Mouse (Mus musculus) G1E-ER4 (cell line): Measurements from ENCODE around the gene Acot12. TPM values are rescaled to one million over a fixed set of nuclear protein-coding genes. Genes with fewer than 3 reads are reported as not detected.

Source experiments
- GATA1 ChIP-seq: IDR thresholded peaks from one replicate; pipeline ENCODE4 v1.8.0; 2012; ENCODE audit warnings: low read length, inconsistent platforms
- polyA plus RNA-seq: library from polyadenylated mRNA; stranded (reverse); fragments of >175 nt; gene quantifications from 2 replicates; pipeline ENCODE4 v1.2.3, GENCODE M21; 2012

The Acot12 gene
- not detected in 2 replicates for polyA plus RNA-seq

DNA sequence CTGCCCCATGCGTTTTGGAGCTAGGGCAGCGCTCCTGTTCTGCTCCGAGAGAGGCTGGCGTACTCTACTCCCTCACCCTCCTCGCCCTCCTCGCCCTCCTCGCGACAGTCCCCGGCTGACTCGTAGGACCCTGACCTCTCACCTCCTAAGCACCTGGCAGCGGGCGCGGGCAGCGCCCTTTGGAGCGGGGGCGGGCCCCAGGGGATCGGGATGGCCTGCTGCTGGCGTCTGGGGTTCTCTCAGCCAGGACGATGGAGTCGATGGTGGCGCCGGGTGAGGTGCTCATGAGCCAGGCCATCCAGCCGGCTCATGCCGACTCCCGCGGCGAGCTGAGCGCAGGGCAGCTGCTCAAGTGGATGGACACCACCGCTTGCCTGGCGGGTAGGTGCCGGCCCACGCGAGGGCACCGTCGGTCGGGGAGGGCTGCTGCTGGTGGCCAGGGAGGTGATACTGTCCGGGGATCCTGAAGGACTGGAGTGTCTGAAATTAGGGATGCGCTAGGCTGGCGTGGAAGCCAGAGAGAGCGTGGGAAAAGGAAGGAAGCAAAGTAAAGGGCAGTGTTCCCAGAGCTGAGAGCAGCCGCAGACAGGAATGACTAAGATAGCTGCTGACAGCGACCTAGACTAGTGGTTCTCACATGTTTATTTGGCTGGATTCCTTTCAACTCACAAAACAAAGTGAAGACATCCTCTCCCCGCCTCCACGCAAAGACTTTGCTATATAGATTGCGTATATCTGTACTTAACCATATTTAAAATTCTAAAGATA, at the start of gene Acot12:
Acot12 (plus strand) TSS at position 233 of the 768 bp plus-strand sequence.
- TF ChIP-seq GATA1, result no peak

DNA sequence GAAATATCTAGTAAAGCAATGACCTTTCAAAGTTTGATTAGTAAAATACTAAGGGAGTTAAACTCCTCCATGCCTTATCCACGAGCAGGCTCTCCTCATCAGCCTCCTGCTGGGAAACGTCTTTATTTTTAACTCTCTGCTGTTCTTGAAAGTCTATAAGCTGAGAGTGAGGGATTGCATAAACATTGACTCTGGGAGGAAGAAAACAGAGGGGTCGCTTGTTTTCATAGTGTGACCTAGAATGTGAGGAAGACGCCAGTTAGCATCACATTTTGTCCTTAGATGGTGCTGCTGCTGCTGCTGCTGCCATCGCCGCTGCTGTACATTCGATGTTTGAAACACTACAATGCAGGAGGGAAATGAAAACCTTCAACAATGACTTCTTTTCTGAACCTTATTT, 47.7 kb upstream of the Acot12 start:
- TF ChIP-seq GATA1, result no peak

DNA sequence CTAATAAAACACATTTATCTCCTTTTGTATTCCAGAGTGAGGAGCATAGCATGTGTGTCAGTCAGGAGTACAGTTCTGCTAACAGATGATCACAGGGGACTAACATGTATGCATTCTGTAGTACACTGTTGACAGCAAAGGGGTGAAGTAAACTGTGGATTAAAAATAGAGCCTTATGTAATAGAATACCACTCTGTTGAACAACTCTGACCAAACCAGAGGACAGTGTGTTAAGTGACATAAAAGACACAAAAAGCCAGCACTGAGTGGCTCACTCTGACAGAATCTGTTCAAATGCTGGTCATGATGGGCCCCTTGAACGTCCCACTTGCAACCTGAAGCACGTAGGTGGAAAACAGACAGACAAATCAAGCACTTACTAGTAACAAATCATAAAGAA, 45.9 kb upstream of the Acot12 start:
- TF ChIP-seq GATA1, result no peak

DNA sequence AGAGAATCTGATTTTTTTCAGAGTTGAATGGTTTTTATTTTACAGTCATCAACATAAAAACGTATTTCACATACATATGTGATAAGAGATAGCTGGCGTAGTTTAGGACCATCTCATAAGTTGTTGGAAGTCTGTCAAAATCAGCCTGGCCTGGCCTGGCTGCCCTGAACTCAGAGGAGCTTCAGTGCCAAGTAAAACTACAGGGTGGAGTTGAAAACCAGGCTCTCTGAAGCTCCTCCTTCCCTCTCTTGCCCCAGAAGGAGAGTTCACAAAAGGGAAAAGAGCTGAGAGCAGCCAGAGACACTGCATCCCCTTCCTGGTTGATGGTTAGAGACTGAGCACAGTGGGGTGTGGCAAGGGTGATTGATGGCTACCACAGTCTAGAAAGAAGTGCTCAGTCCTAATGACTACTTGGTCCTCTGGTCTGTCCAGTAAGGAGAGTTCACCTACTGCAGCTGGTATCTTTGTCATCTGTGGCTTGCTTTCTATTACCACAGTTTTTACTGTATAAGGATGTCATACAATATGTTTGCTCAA, 45.1 kb upstream of the Acot12 start:
- TF ChIP-seq GATA1, result no peak

DNA sequence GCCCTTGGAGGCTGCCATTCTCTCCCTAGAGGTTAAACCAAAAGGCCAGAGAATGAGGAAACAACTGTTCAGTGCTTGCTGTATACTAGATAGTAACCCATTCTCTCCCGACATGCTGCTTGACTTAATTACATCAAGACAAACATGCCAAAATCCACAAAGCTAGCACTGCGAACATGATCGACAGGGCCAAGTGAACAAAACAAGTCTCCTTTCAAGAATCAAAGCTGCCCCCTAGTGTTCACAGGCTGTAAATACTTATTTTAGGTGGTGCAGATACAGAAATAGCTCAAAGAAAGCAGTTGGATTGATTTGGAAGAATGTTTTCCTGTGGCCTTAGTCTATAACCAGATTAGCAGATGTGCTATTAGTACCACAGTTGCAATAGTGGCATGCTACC, 44.3 kb upstream of the Acot12 start:
- no peak for TF ChIP-seq GATA1

DNA sequence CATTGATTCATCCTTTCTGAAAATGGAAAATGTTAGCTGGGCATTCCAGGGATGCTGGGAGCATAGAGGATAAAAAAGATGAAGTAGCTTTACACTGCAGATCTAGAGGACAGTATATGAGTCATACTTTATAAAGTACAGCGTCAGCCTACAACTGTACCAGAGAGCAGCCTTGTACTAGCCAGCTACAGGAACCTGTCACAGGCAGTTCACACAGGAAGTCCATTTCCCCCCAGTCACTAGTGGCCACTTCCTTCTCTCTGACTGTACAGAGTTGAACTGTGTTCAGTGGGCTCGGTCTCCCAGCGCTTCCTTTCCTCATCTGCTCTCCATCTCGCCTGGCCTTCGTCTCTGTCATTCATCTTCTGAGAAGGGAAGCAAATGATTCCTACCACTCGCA, 39.0 kb upstream of the Acot12 start:
- TF ChIP-seq GATA1, result no peak

DNA sequence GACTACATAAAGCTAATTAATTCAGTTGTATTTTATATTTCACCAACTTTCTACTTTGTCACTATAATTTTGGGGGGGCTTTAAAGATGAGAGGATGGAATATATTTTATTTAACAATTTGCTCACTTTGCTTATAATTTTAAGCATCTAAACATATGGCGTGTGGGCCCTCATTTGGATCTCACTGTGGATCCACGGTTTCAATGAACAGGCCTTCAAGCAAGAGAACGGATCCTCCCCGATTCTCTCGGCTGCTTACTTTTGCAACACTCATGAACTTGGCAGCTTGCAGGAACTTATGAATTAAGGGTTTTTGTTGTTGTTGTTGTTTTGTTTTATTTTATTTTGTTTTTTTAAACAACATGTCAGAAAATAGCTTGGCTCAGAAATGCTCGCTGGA, 21.8 kb upstream of the Acot12 start:
- TF ChIP-seq GATA1, result no peak

DNA sequence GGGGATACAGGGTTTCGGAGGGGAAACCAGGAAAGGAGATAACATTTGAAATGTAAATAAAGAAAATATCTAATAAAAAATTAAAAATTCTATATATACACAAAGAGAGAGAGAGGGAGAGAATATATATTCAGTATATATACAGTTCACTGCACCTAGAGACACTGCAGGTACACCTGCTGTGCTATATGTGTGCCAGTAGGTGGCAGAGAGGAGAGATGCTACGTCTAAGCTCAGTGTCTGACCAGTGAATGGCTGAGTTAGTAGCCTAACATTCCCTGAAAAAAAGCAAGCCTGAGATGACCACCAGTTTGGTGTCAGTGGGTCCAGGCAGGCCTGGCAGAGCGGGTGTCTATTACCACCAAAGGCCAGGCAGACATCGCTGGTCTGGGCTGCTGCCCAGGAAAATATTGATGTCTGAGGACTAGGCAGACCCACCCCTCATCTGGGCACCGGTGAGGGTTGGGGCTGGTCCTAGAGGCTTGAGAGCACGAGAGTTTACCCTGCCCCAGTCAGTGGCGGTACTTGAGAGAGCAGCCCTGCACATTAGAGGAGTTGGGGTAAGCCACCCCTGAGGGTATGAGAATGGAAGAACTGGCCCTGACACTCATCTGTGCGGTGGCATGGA, 18.1 kb upstream of the Acot12 start:
- no peak for TF ChIP-seq GATA1

DNA sequence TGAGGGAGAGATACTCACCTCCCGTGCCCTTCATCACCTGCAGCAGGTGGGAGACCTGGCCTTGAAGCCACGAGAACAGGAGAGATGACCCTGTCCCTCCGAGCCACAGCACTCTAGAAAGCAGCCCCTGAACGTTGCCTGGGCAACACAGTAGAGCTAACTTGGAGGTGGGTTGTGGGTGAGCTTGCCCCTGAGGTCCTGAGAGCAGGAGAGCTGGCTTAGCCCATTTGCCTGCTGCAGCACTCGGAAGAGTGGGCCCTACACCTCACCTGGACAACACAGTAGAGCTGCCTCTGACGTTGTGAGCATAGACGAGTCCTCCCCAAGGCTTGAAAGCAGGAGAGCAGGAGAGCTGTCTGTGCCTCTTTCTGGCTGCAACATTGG, 17.6 kb upstream of the Acot12 start:
- no peak for TF ChIP-seq GATA1

DNA sequence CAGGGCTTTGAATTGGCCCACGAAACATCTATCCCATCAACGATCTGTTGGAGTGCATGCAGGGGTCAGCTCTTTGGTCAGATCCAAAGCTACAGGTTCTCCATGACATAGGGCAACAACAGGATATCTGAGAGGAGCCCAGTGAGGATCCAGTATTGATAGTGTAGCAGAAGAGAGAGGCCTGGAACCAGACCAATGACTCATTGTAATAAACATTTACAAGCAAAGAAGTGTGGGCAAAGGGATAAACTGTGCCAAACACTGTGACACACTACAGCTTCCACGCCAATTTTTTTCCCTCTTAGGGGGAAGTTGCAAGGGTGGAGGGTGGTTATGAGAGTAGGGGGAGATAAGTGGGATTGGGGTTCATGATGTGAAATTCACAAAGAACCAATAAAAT, 17.1 kb upstream of the Acot12 start:
- no peak for TF ChIP-seq GATA1

DNA sequence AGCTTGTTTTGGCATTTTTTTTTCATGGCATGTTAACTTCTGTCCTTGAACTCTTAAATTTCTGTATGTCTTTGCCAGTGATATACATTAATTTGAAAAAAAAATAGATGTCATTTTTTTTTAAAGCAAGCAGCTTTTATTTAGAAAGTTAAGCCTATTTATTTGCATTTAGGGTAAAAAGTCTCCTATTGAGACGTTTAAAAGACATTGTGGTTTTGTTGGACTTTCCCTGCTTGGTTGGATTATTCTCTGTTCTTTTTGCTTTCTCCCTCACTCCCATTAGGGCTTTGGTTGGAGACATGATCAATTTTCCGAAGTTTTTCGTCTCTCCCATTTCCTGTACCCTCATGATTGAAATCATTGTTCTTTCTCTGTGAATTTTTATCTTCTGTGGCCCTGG, 16.2 kb upstream of the Acot12 start:
- TF ChIP-seq GATA1, result no peak

DNA sequence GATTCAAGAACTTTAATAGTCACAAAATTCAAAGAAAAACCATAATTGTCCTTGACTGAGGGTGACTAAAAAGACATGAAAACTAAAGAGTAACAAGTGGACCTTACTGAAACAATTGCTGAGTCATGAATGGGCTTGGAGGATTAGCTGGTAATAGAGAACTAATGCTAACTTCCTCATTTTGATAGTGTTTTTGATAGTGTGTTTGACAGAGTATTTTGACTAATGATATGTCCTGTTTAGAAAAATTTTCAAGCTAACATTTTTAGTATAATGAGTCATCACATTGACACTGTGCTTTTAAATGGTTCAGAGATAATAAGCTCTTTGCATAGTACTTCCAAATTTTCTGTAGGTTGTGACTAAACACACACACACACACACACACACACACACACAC, 13.4 kb upstream of the Acot12 start:
- TF ChIP-seq GATA1, result peak; percentile 33

DNA sequence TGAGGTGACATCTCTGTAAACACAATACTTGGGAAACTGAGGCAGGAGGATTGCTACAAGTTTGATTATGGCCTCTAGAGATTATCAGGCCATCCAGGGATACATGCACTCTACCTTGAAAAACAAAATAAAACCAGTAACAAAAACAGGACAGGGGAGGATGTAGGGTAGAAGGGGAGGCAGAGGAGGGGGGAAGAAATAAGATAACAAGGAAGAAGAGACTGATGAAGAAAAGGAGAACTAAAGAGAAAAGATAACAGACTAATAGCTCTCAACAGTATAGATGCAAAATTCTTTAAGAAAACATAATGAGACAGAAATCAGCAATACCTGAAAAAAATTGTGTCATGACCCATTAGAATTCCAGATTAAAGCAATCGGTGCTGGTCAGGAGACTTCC, 4.1 kb upstream of the Acot12 start:
- no peak for TF ChIP-seq GATA1

DNA sequence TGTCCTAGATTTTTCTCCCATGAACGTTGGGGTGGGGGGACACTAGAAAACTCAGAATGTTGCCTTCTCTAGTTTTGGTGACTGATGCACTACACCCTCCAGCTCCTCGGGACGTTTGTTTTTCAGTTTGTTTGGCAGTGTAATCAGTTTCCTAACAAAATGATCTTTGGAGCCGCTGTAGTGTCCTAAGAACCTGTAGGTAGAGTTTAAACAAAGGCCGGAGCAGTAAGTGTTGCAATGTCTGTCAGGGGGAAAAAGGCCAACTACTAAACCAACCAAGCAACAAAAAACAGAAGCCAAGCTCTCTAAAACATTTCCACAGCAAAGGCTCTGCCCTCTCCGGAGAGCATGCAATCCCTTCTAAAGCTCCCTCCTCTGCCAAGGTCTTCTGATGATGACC, 461 bp upstream of the Acot12 start:
- TF ChIP-seq GATA1, result no peak

DNA sequence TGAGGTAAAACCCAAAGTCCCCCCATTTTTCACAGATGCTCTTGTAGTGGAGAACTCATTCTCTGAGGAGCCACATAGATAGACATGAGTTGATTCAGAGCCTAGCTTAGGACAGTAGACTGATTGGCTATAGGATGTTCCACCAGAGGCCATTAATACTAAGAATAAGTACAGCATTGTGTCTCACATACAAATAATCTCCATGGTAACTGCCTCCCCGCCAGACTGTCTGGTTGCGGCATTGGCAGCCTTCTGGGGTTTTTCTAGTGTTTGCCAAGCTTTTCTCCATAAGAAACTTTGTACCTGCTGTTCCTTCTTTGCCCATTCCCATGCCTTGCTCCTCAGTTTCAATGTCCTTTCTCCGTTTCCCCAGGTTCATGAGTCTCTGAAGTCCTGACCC, 1.9 kb downstream of the Acot12 start:
- TF ChIP-seq GATA1, result no peak

DNA sequence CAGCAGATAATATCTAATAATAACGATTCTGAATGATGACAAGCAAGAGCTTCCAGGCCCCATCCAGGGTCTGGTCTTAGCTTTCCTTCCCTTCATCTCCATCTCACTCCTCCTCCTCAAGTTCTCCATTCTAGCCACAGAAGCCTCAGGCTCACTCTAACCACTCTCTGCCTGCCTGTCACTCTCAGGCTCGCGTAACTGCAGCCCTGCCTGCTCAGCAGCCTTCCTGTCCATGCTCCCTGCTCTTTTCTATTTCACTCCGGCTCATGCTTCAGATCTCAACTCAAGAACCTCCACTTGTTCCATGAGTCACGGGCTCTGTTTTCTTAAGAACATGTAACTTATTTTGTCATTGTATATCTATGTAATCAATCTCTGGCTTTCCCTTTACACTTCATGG, 5.2 kb downstream of the Acot12 start:
- no peak for TF ChIP-seq GATA1

DNA sequence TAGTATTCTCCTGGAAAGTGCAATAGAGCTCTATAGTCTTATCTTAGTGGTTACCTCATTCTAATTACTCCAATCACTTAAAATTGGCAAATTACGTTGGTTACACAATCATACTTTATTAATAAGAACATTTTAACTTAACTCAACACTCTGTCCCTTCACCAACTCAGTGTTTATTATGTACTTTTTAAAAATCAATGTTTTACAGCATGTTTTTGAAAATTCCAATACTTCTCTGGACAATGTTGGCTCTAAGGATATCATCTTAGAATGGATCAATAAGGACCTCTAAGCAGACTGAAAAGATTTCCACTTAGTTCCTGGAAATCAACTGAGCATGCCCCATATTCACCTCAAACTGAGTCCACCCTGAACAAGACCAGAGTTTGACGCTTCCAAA, 7.1 kb downstream of the Acot12 start:
- no peak for TF ChIP-seq GATA1
